Mouse (Mus musculus): ENCODE data around the gene Cytip. TPM values are rescaled to one million over a fixed set of nuclear protein-coding genes. Genes with fewer than 3 reads are reported as not detected.

Gene Cytip
- polyA plus RNA-seq, 1 experiment from 2014 or later = 0.95 TPM

DNA sequence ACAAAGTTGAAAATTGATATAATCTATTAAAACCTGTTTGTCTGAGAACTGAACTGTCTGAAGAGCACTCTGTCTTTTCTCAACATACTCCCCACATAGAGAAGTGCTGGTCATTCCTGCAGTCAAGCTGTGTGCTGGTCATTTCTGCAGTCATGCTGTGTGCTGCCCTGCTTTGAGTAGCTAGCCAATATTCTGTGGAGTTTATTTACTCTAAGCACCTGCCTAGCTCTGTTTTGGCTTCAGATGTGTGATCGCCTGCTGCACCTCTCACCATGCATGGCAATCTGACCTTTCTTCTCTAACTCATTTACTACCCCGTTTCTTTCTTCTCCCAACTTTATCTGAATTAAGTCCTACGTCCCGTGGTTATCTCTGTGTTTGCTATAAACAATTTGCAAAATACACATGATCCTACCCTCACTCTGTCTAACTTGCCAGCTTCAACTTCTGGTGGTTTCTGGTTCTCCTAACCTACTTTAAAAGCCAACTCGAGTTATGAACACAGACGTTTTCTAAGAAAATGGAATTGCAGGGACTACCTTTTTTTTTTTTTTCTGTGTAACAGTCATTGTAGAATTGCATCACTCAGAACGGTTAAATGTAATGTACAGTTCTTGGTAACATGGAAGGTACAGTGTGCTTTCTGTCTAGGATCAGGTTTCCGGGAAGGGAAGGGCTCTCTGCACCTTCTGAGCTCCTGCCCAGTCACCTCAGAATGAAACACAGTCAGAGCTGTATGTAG lies 7.9 kb downstream of the Cytip start:
- no peak overlapping the region for H3K4me2 ChIP-seq (replicated peaks; ENCODE audit: low read depth, low read length)
- H3K9ac ChIP-seq (replicated peaks; ENCODE audit: low read depth, low read length) = no peak overlapping the region
- 61% methylated on average over 8 of the region's 8 CpGs for WGBS
- H3K4me3 ChIP-seq (ENCODE audit: low read depth, low read length) = no peak overlapping the region
- no peaks in the 10 kb centered on the region for H3K27me3 ChIP-seq (ENCODE audit: control insufficient read depth, insufficient read depth, low read length)
- H3K4me1 ChIP-seq (ENCODE audit: control insufficient read depth, insufficient read depth, low read length) = no peaks in the 10 kb centered on the region
- no peak for ATAC-seq (ENCODE audit: insufficient number of reproducible peaks, insufficient read depth, low FRiP score, low read depth)
- no peaks in the 10 kb centered on the region for H3K9me3 ChIP-seq (ENCODE audit: control insufficient read depth, low read depth, low read length)
- H3K36me3 ChIP-seq (ENCODE audit: control insufficient read depth, insufficient read depth, low read length) = no peaks in the 10 kb centered on the region
- no peak overlapping the region for H3K27ac ChIP-seq (ENCODE audit: low read length)

GRCm38 (mm10) chr2:58184197-58184596 lies 11.1 kb downstream of the Cytip start:
- WGBS = 89% methylated on average over 2 of the region's 2 CpGs
- Histone ChIP-seq H3K4me3 (ENCODE audit: low read depth, low read length) (no peak overlapping the region), H3K36me3 (ENCODE audit: control insufficient read depth, insufficient read depth, low read length) (no peaks in the 10 kb centered on the region), H3K9ac (replicated peaks; ENCODE audit: low read depth, low read length) (no peak overlapping the region), H3K27me3 (ENCODE audit: control insufficient read depth, insufficient read depth, low read length) (no peaks in the 10 kb centered on the region), H3K4me1 (ENCODE audit: control insufficient read depth, insufficient read depth, low read length) (no peaks in the 10 kb centered on the region), H3K9me3 (ENCODE audit: control insufficient read depth, low read depth, low read length) (no peaks in the 10 kb centered on the region), H3K27ac (ENCODE audit: low read length) (no peak overlapping the region), H3K4me2 (replicated peaks; ENCODE audit: low read depth, low read length) (no peak overlapping the region)
- ATAC-seq (ENCODE audit: insufficient number of reproducible peaks, insufficient read depth, low FRiP score, low read depth) = no peak

DNA sequence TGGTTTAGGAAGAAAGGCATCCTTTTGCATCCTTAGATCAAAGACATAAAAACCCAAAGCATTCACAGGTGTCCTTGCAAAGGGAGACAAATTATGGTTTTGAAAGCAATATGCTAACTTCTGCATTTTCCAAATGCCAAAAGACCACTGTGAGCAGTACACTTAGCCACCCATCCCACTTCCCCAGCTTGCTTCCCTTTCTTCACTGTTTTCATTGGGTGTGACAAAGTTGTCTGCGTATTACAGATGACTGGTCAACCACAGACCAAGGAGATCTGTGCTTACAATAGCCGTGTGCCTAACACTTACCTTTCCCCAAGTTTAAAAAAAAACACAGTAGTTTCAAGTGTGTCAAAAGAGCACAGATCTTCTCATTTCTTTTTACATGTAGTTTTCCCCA lies 11.7 kb downstream of the Cytip start:
- Histone ChIP-seq H3K9ac (replicated peaks; ENCODE audit: low read depth, low read length) (no peak overlapping the region), H3K4me1 (ENCODE audit: control insufficient read depth, insufficient read depth, low read length) (no peaks in the 10 kb centered on the region), H3K9me3 (ENCODE audit: control insufficient read depth, low read depth, low read length) (no peaks in the 10 kb centered on the region), H3K27me3 (ENCODE audit: control insufficient read depth, insufficient read depth, low read length) (no peaks in the 10 kb centered on the region), H3K36me3 (ENCODE audit: control insufficient read depth, insufficient read depth, low read length) (no peaks in the 10 kb centered on the region), H3K4me3 (ENCODE audit: low read depth, low read length) (no peak overlapping the region), H3K4me2 (replicated peaks; ENCODE audit: low read depth, low read length) (no peak overlapping the region), H3K27ac (ENCODE audit: low read length) (no peak overlapping the region)
- ATAC-seq (ENCODE audit: insufficient number of reproducible peaks, insufficient read depth, low FRiP score, low read depth) = no peak
- WGBS = 81% methylated on average over 2 of the region's 2 CpGs

GRCm38 (mm10) chr2:58180776-58181175 lies 14.6 kb downstream of the Cytip start:
- Histone ChIP-seq H3K36me3 (ENCODE audit: control insufficient read depth, insufficient read depth, low read length) (no peaks in the 10 kb centered on the region), H3K4me3 (ENCODE audit: low read depth, low read length) (no peak overlapping the region), H3K9me3 (ENCODE audit: control insufficient read depth, low read depth, low read length) (no peaks in the 10 kb centered on the region), H3K9ac (replicated peaks; ENCODE audit: low read depth, low read length) (no peak overlapping the region), H3K4me1 (ENCODE audit: control insufficient read depth, insufficient read depth, low read length) (no peaks in the 10 kb centered on the region), H3K27ac (ENCODE audit: low read length) (no peak overlapping the region), H3K27me3 (ENCODE audit: control insufficient read depth, insufficient read depth, low read length) (no peaks in the 10 kb centered on the region), H3K4me2 (replicated peaks; ENCODE audit: low read depth, low read length) (no peak overlapping the region)
- ATAC-seq (ENCODE audit: insufficient number of reproducible peaks, insufficient read depth, low FRiP score, low read depth) = no peak
- WGBS = 71% methylated on average over 1 of the region's 1 CpGs

- no peaks in the 10 kb centered on the region for H3K36me3 ChIP-seq (ENCODE audit: control insufficient read depth, insufficient read depth, low read length)
- no peak for ATAC-seq (ENCODE audit: insufficient number of reproducible peaks, insufficient read depth, low FRiP score, low read depth)
- 44% methylated on average over 1 of the region's 1 CpGs for WGBS
Observed at GRCm38 (mm10) chr2:58179056-58179455, 16.3 kb downstream of the Cytip start.

GRCm38 (mm10) chr2:58175392-58176291 lies 19.7 kb downstream of the Cytip start:
- Histone ChIP-seq H3K9me3 (ENCODE audit: control insufficient read depth, low read depth, low read length) (no peaks in the 10 kb centered on the region), H3K27me3 (ENCODE audit: control insufficient read depth, insufficient read depth, low read length) (no peaks in the 10 kb centered on the region), H3K9ac (replicated peaks; ENCODE audit: low read depth, low read length) (no peak overlapping the region), H3K4me2 (replicated peaks; ENCODE audit: low read depth, low read length) (no peak overlapping the region), H3K4me3 (ENCODE audit: low read depth, low read length) (no peak overlapping the region), H3K4me1 (ENCODE audit: control insufficient read depth, insufficient read depth, low read length) (no peaks in the 10 kb centered on the region), H3K36me3 (ENCODE audit: control insufficient read depth, insufficient read depth, low read length) (no peaks in the 10 kb centered on the region), H3K27ac (ENCODE audit: low read length) (no peak overlapping the region)
- no peak for ATAC-seq (ENCODE audit: insufficient number of reproducible peaks, insufficient read depth, low FRiP score, low read depth)
- WGBS = 81% methylated on average over 8 of the region's 8 CpGs

More at GRCm38 (mm10) chr2:58179056-58179455, 16.3 kb downstream of the Cytip start:
- no peak overlapping the region for H3K9ac ChIP-seq (replicated peaks; ENCODE audit: low read depth, low read length)
- H3K4me2 ChIP-seq (replicated peaks; ENCODE audit: low read depth, low read length) = no peak overlapping the region
- no peaks in the 10 kb centered on the region for H3K9me3 ChIP-seq (ENCODE audit: control insufficient read depth, low read depth, low read length)
- H3K27me3 ChIP-seq (ENCODE audit: control insufficient read depth, insufficient read depth, low read length) = no peaks in the 10 kb centered on the region
- no peaks in the 10 kb centered on the region for H3K4me1 ChIP-seq (ENCODE audit: control insufficient read depth, insufficient read depth, low read length)
- no peak overlapping the region for H3K27ac ChIP-seq (ENCODE audit: low read length)
- H3K4me3 ChIP-seq (ENCODE audit: low read depth, low read length) = no peak overlapping the region

DNA sequence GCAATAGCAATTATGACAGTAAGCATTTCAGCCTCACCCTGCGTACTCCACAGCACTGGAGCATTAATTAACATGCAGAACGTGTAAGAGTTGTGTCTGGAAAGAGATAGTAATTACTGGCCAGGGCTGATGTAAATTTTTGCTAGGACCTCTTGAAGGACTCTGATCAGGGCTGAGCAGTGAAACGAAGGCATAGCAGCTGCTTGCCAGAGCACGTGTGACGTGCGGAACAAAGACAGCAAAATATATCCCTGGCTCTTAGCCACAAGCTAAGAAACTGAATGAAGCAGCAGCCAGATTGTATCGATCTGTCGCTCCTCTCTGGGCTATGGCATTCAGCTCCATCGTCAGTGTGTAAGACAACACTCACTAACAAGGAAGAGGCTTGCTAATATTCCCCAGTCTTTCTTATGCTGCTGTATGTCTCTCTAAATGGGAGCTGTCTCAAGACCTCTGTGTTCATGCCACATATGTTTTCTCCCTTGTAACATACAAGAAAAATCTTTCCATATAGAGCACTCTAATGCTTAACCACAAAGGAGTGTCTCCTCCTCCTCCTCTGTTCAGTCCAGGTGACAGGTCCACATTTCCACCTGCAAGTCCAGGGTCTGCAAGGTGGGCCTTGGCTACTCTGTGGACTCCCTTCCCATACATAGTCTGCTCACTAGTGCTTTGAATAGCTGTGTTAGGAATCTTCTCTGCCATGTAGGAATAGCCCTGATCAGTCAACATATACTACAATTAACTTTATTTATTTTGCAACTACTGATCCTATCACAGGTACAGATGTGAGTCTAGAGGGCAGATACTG lies 20.7 kb downstream of the Cytip start:
- H3K4me2 ChIP-seq (replicated peaks; ENCODE audit: low read depth, low read length) = no peak overlapping the region
- H3K4me3 ChIP-seq (ENCODE audit: low read depth, low read length) = no peak overlapping the region
- H3K27ac ChIP-seq (ENCODE audit: low read length) = no peak overlapping the region
- WGBS = 64% methylated on average over 9 of the region's 9 CpGs
- no peaks in the 10 kb centered on the region for H3K4me1 ChIP-seq (ENCODE audit: control insufficient read depth, insufficient read depth, low read length)
- no peak for ATAC-seq (ENCODE audit: insufficient number of reproducible peaks, insufficient read depth, low FRiP score, low read depth)
- H3K9me3 ChIP-seq (ENCODE audit: control insufficient read depth, low read depth, low read length) = no peaks in the 10 kb centered on the region
- H3K27me3 ChIP-seq (ENCODE audit: control insufficient read depth, insufficient read depth, low read length) = no peaks in the 10 kb centered on the region
- no peaks in the 10 kb centered on the region for H3K36me3 ChIP-seq (ENCODE audit: control insufficient read depth, insufficient read depth, low read length)
- H3K9ac ChIP-seq (replicated peaks; ENCODE audit: low read depth, low read length) = no peak overlapping the region

DNA sequence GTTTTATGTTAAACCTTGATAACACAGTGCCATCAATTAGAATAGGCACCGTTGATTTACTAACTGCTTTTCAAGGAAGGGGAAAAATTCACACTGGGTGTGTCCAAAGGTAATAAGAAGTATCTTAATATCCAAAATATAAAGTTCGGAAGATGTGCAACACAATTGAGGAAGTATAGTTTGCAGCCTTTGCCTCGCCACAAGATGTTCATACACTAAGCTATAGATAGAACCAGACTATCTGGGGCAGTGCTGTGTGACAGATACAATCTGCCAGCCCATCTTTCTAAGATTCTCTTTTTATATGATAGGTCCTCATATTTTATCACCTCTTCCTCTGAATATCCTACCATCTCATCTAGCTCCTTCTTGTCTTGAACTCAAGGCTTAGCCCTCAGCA lies 22.4 kb downstream of the Cytip start:
- Histone ChIP-seq H3K4me3 (ENCODE audit: low read depth, low read length) (no peak overlapping the region), H3K27ac (ENCODE audit: low read length) (no peak overlapping the region), H3K9me3 (ENCODE audit: control insufficient read depth, low read depth, low read length) (no peaks in the 10 kb centered on the region), H3K4me2 (replicated peaks; ENCODE audit: low read depth, low read length) (no peak overlapping the region), H3K9ac (replicated peaks; ENCODE audit: low read depth, low read length) (no peak overlapping the region), H3K36me3 (ENCODE audit: control insufficient read depth, insufficient read depth, low read length) (no peaks in the 10 kb centered on the region), H3K27me3 (ENCODE audit: control insufficient read depth, insufficient read depth, low read length) (no peaks in the 10 kb centered on the region), H3K4me1 (ENCODE audit: control insufficient read depth, insufficient read depth, low read length) (no peaks in the 10 kb centered on the region)
- ATAC-seq (ENCODE audit: insufficient number of reproducible peaks, insufficient read depth, low FRiP score, low read depth) = no peak
- 84% methylated on average over 3 of the region's 3 CpGs for WGBS

Measured in stomach, embryonic 14.5 days (tissue).